Mouse (Mus musculus) MEL (cell line): ENCODE measurements around the gene Hcls1. TPM values are rescaled to one million over a fixed set of nuclear protein-coding genes. Genes with fewer than 3 reads are reported as not detected.

Experiments
- DNase-seq: peaks from one replicate; pipeline ENCODE4 v3.0.0; 2011; ENCODE audit warnings: low read depth, low spot score
- H3K27ac ChIP-seq: 2 replicates; pipeline ENCODE4 v1.5.1; 2012; ENCODE audit warnings: low read depth, mild to moderate bottlenecking, control low read depth, low read length, moderate library complexity; ENCODE audit not compliant: control insufficient read depth
- H3K27me3 ChIP-seq, 2 experiments: fragments of 150-350 bp in 1 of 2; sonication (generic) in 1 of 2; 2 replicates each; pipeline ENCODE4 v1.6.1; 2012; ENCODE audit warnings: low read length in 2 of 2, mild to moderate bottlenecking in 2 of 2, improper control_type of control experiment in 1 of 2, moderate library complexity in 1 of 2; ENCODE audit not compliant: insufficient read depth in 2 of 2, control insufficient read depth in 1 of 2
- H3K36me3 ChIP-seq, 2 experiments: 2 replicates each; pipeline ENCODE4 v1.6.1; 2012 to 2014; ENCODE audit warnings: low read length in 2 of 2, improper control_type of control experiment in 1 of 2, inconsistent platforms in 1 of 2, mild to moderate bottlenecking in 1 of 2; ENCODE audit not compliant: insufficient read depth in 2 of 2, control insufficient read depth in 1 of 2
- H3K4me1 ChIP-seq, 2 experiments: fragments of 150-350 bp in 1 of 2; sonication (generic) in 1 of 2; 2 replicates each; pipeline ENCODE4 v1.6.1; 2012; ENCODE audit warnings: low read length in 2 of 2, improper control_type of control experiment in 1 of 2, mild to moderate bottlenecking in 1 of 2; ENCODE audit not compliant: insufficient read depth in 2 of 2, control insufficient read depth in 1 of 2
- H3K4me3 ChIP-seq, 2 experiments: fragments of 150-350 bp in 1 of 2; sonication (generic) in 1 of 2; 2 replicates each; pipeline ENCODE4 v1.5.1; 2012; ENCODE audit warnings: low read depth in 2 of 2, low read length in 2 of 2, mild to moderate bottlenecking in 2 of 2, moderate library complexity in 2 of 2, control low read depth in 1 of 2, improper control_type of control experiment in 1 of 2; ENCODE audit not compliant: control insufficient read depth in 1 of 2, insufficient read depth in 1 of 2
- H3K79me2 ChIP-seq: 2 replicates; pipeline ENCODE4 v1.6.1; 2012; ENCODE audit warnings: mild to moderate bottlenecking, low read length, moderate library complexity; ENCODE audit not compliant: control insufficient read depth, poor library complexity, insufficient read depth
- H3K9ac ChIP-seq: 2 replicates; pipeline ENCODE4 v1.6.1; 2012; ENCODE audit warnings: low read depth, mild to moderate bottlenecking, control low read depth, low read length, moderate library complexity; ENCODE audit not compliant: control insufficient read depth, poor library complexity, severe bottlenecking
- H3K9me3 ChIP-seq: fragments of 150-350 bp; sonication (generic); replicated peaks from 2 replicates; pipeline ENCODE4 v1.6.1; 2012; ENCODE audit warnings: mild to moderate bottlenecking, low read length, improper control_type of control experiment, moderate library complexity; ENCODE audit not compliant: insufficient read depth
- BHLHE40 ChIP-seq: IDR thresholded peaks from 2 replicates; pipeline ENCODE4 v1.6.1; 2012; ENCODE audit warnings: low read depth, mild to moderate bottlenecking, inconsistent platforms, low read length, improper control_type of control experiment, borderline replicate concordance
- CHD1 ChIP-seq: IDR thresholded peaks from 2 replicates; pipeline ENCODE4 v1.6.1; 2012; ENCODE audit warnings: low read depth, mild to moderate bottlenecking, inconsistent platforms, low read length, improper control_type of control experiment
- CHD2 ChIP-seq: IDR thresholded peaks from 2 replicates; pipeline ENCODE4 v1.6.1; 2011; ENCODE audit warnings: low read length, improper control_type of control experiment
- E2F4 ChIP-seq: IDR thresholded peaks from 2 replicates; pipeline ENCODE4 v1.6.1; 2011; ENCODE audit warnings: low read depth, low read length, improper control_type of control experiment, borderline replicate concordance
- ELF1 ChIP-seq: IDR thresholded peaks from 2 replicates; pipeline ENCODE4 v1.6.1; 2014; ENCODE audit warnings: low read depth, mild to moderate bottlenecking, inconsistent platforms, low read length, improper control_type of control experiment, moderate library complexity
- JUND ChIP-seq: IDR thresholded peaks from 2 replicates; pipeline ENCODE4 v1.6.1; 2011; ENCODE audit warnings: low read depth, mild to moderate bottlenecking, improper control_type of control experiment, low read length
- KAT2A ChIP-seq: conservative IDR thresholded peaks from 2 replicates; pipeline ENCODE4 v1.6.1; 2012; ENCODE audit warnings: low read depth, low read length, improper control_type of control experiment, inconsistent platforms
- MAX ChIP-seq: IDR thresholded peaks from 2 replicates; pipeline ENCODE4 v1.6.1; 2011; ENCODE audit warnings: low read length, improper control_type of control experiment
- MYB ChIP-seq: IDR thresholded peaks from 2 replicates; pipeline ENCODE4 v1.6.1; 2011; ENCODE audit warnings: mild to moderate bottlenecking, low read depth, low read length, improper control_type of control experiment
- MYC ChIP-seq: IDR thresholded peaks from 2 replicates; pipeline ENCODE4 v1.6.1; 2011; ENCODE audit warnings: low read depth, mild to moderate bottlenecking, low read length, improper control_type of control experiment, moderate library complexity
- NELFE ChIP-seq: IDR thresholded peaks from 2 replicates; pipeline ENCODE4 v1.6.1; 2011; ENCODE audit warnings: low read depth, low read length, improper control_type of control experiment
- NRF1 ChIP-seq: IDR thresholded peaks from 2 replicates; pipeline ENCODE4 v1.6.1; 2014; ENCODE audit warnings: low read depth, mild to moderate bottlenecking, inconsistent platforms, low read length, improper control_type of control experiment, moderate library complexity; ENCODE audit not compliant: poor library complexity, insufficient read depth, severe bottlenecking
- POLR2AphosphoS2 ChIP-seq: IDR thresholded peaks from 2 replicates; pipeline ENCODE4 v1.6.1; 2011; ENCODE audit warnings: low read length, improper control_type of control experiment
- POLR2AphosphoS5 ChIP-seq: IDR thresholded peaks from 2 replicates; pipeline ENCODE4 v1.6.1; 2012; ENCODE audit warnings: low read depth, borderline replicate concordance, mild to moderate bottlenecking, inconsistent platforms, low read length, moderate library complexity, mixed read lengths
- RCOR1 ChIP-seq: IDR thresholded peaks from 2 replicates; pipeline ENCODE4 v1.6.1; 2012; ENCODE audit warnings: low read depth, mild to moderate bottlenecking, inconsistent platforms, low read length, improper control_type of control experiment
- SIN3A ChIP-seq: IDR thresholded peaks from 2 replicates; pipeline ENCODE4 v1.6.1; 2012; ENCODE audit warnings: low read length, improper control_type of control experiment, inconsistent platforms
- SMC3 ChIP-seq: IDR thresholded peaks from 2 replicates; pipeline ENCODE4 v1.6.1; 2011; ENCODE audit warnings: low read depth, low read length, improper control_type of control experiment
- TBP ChIP-seq: IDR thresholded peaks from 2 replicates; pipeline ENCODE4 v1.8.0; 2011; ENCODE audit warnings: low read depth, low read length, improper control_type of control experiment
- TCF12 ChIP-seq: IDR thresholded peaks from 2 replicates; pipeline ENCODE4 v1.6.1; 2014; ENCODE audit warnings: low read depth, mild to moderate bottlenecking, inconsistent platforms, low read length, improper control_type of control experiment, moderate library complexity
- UBTF ChIP-seq: IDR thresholded peaks from 2 replicates; pipeline ENCODE4 v1.6.1; 2012; ENCODE audit warnings: low read depth, mild to moderate bottlenecking, inconsistent platforms, low read length, improper control_type of control experiment, moderate library complexity, borderline replicate concordance; ENCODE audit not compliant: insufficient read depth
- ZNF384 ChIP-seq: IDR thresholded peaks from 2 replicates; pipeline ENCODE4 v1.6.1; 2012; ENCODE audit warnings: low read depth, mild to moderate bottlenecking, inconsistent platforms, low read length, improper control_type of control experiment
- polyA plus RNA-seq, 2 experiments: library from polyadenylated mRNA; stranded (reverse) in 1 of 2; unstranded in 1 of 2; fragments of >175 nt in 1 of 2; fragments of >200 nt in 1 of 2; gene quantifications; 2 replicates each; pipeline versions ENCODE4 v1.2.1 to v1.2.4; 2012; ENCODE audit warnings: low replicate concordance in 2 of 2, low read depth in 1 of 2; ENCODE audit not compliant: insufficient read length in 2 of 2, insufficient read depth in 1 of 2, missing spikeins in 1 of 2
- total RNA-seq: library from RNA; depleted of rRNA; stranded (reverse); fragments of 300-350 nt; gene quantifications from 2 replicates; pipeline ENCODE4 v1.2.3, GENCODE M21; 2012

Gene Hcls1
- total and polyA plus RNA-seq, 3 experiments, result 57.4 to 91.4 TPM; not detected in 1

DNA sequence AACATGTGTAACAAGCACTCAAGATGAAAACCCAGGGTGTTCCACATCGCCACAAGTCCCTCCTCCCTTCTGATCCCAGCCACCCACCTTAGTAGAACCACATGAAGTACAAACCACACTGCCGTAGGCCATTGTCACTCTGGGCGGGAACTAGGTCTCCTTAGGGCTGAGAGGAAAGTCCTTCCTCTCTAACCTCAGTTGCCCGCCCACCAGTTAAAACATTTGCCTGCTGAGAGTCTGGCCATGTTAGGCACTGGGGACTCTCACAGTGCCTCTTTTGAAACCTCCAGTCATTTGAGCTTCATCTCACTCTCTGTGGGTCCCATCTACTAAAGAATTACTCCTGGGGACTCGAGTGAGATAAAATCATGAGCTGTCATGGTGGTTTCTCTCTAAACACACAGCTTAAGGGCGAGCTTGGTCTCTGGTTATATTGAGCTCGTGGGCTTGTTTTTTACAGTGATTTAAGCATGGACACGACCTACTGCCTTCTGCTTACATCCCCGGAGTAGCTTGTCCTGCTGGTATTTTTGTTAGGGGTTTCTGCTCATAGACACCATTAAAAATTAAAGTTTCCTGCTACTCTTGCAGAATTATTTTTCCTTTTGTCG is 7.2 kb upstream of the Hcls1 start:
- no peaks in the 10 kb centered on the region for H3K27me3 ChIP-seq
- no peaks in the 10 kb centered on the region; a peak in 1 of 4 replicates for H3K36me3 ChIP-seq
- no peak for TF ChIP-seq UBTF
- TF ChIP-seq MAX, result no peak
- TF ChIP-seq POLR2AphosphoS2, result no peak
- no peak for TF ChIP-seq POLR2AphosphoS5
- no peak for TF ChIP-seq JUND
- TF ChIP-seq CHD2, result no peak
- TF ChIP-seq ELF1, result no peak
- no peak for TF ChIP-seq MYB
- TF ChIP-seq RCOR1, result no peak
- TF ChIP-seq NELFE, result no peak
- no peak for TF ChIP-seq BHLHE40
- no peak for TF ChIP-seq NRF1
- TF ChIP-seq CHD1, result no peak
- no peak for TF ChIP-seq SIN3A
- no peak for TF ChIP-seq MYC
- no peak for TF ChIP-seq TCF12
- no peak for TF ChIP-seq SMC3
- no peak for TF ChIP-seq ZNF384
- TF ChIP-seq KAT2A, result no peak
- no peaks in the 10 kb centered on the region for H3K79me2 ChIP-seq
- H3K27ac ChIP-seq, result no peak overlapping the region
- no peaks in the 10 kb centered on the region for H3K9me3 ChIP-seq
- no peak for DNase-seq
- H3K4me1 ChIP-seq, result no peaks in the 10 kb centered on the region
- no peak overlapping the region for H3K9ac ChIP-seq
- H3K4me3 ChIP-seq, result no peak overlapping the region

DNA sequence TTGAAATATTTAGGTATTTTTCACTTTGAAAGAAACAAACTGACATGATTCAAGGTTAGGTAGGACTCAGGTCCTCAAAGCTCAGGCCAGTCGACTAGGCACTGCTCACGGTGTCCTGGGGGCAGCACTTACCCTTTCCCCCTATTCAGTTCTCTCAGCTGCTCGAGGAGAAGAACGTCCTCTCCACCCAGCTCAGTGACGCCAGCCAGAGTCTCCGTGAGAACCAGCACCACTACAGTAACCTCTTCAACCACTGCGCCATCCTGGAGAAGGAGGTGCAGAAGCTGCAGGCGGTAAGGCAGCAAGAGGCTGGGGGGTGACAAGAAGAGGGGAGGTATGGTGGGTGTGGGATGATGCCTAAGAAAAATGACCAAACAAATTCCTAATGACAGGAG is 6.7 kb upstream of the Hcls1 start:
- TF ChIP-seq NRF1 (no peak), TBP (no peak), UBTF (no peak), E2F4 (no peak)
- no peak overlapping the region for H3K9ac ChIP-seq

More for the DNA sequence above, 6.7 kb upstream of the Hcls1 start:
- DNase-seq, result no peak
- Histone ChIP-seq H3K4me1 (no peaks in the 10 kb centered on the region), H3K27me3 (no peaks in the 10 kb centered on the region), H3K4me3 (no peak overlapping the region), H3K79me2 (no peaks in the 10 kb centered on the region), H3K36me3 (no peaks in the 10 kb centered on the region; a peak in 1 of 4 replicates), H3K9me3 (no peaks in the 10 kb centered on the region), H3K27ac (no peak overlapping the region)
